Mouse (Mus musculus) lung, adult 18-20 months (tissue): Measurements from ENCODE around the gene Lyrm7.

Source experiments
- DNase-seq, 2 experiments: peaks; one replicate each; pipeline ENCODE4 v3.0.0; 2022; ENCODE audit warnings: mixed read lengths in 2 of 2

The Lyrm7 gene

GRCm38 (mm10) chr11:54844959-54845358 lies 15.8 kb downstream of the Lyrm7 start:
- no peak for DNase-seq

GRCm38 (mm10) chr11:54844424-54844823 lies 16.3 kb downstream of the Lyrm7 start:
- DNase-seq = peak; percentile 18 to 19

GRCm38 (mm10) chr11:54840891-54841290 lies 19.8 kb downstream of the Lyrm7 start:
- no peak for DNase-seq

- DNase-seq = no peak
Observed at GRCm38 (mm10) chr11:54839696-54840095, 21.0 kb downstream of the Lyrm7 start.

- DNase-seq = no peak
Observed at GRCm38 (mm10) chr11:54836106-54836505, 24.6 kb downstream of the Lyrm7 start.

GRCm38 (mm10) chr11:54834596-54834995 lies 26.1 kb downstream of the Lyrm7 start:
- DNase-seq = no peak

- no peak for DNase-seq
Observed at GRCm38 (mm10) chr11:54833833-54834232, 26.9 kb downstream of the Lyrm7 start.

- DNase-seq = no peak
Observed at GRCm38 (mm10) chr11:54826819-54827218, 33.9 kb downstream of the Lyrm7 start.

- no peak for DNase-seq
Observed at GRCm38 (mm10) chr11:54825774-54826173, 34.9 kb downstream of the Lyrm7 start.

GRCm38 (mm10) chr11:54823467-54823866 lies 37.2 kb downstream of the Lyrm7 start:
- DNase-seq = no peak

GRCm38 (mm10) chr11:54819489-54819888 lies 41.2 kb downstream of the Lyrm7 start:
- no peak for DNase-seq

- DNase-seq = no peak
Observed at GRCm38 (mm10) chr11:54817449-54817848, 43.3 kb downstream of the Lyrm7 start.

- no peak for DNase-seq
Observed at GRCm38 (mm10) chr11:54815659-54816058, 45.1 kb downstream of the Lyrm7 start.

- DNase-seq = peak in 1 of 2 experiments; percentile 16
Observed at GRCm38 (mm10) chr11:54812812-54813516, 47.8 kb downstream of the Lyrm7 start.

- DNase-seq = no peak
Observed at GRCm38 (mm10) chr11:54812314-54812713, 48.4 kb downstream of the Lyrm7 start.

- no peak for DNase-seq
Observed at GRCm38 (mm10) chr11:54811054-54811453, 49.7 kb downstream of the Lyrm7 start.

GRCm38 (mm10) chr11:54809582-54809981 lies 51.1 kb downstream of the Lyrm7 start:
- DNase-seq = no peak

- no peak for DNase-seq
Observed at GRCm38 (mm10) chr11:54808177-54808576, 52.5 kb downstream of the Lyrm7 start.

GRCm38 (mm10) chr11:54807669-54808068 lies 53.0 kb downstream of the Lyrm7 start:
- peak; percentile 29 to 41 for DNase-seq

- DNase-seq = no peak
Observed at GRCm38 (mm10) chr11:54806891-54807290, 53.8 kb downstream of the Lyrm7 start.

GRCm38 (mm10) chr11:54805196-54805595 lies 55.5 kb downstream of the Lyrm7 start:
- DNase-seq = peak; percentile 36 to 38

GRCm38 (mm10) chr11:54802621-54803020 lies 58.1 kb downstream of the Lyrm7 start:
- no peak for DNase-seq

- peak; percentile 62 to 71 for DNase-seq
Observed at GRCm38 (mm10) chr11:54801791-54802558, 58.7 kb downstream of the Lyrm7 start.

- DNase-seq = no peak
Observed at GRCm38 (mm10) chr11:54796551-54796950, 64.2 kb downstream of the Lyrm7 start.
